Mouse (Mus musculus) heart, embryonic 16.5 days (tissue): Measurements from ENCODE around the gene Nkain2. TPM values are rescaled to one million over a fixed set of nuclear protein-coding genes. Genes with fewer than 3 reads are reported as not detected.

Experiments
- ATAC-seq: fragments of 200-750 bp; cut with Nextera tagmentation; replicated peaks from 2 replicates; pipeline ENCODE4 v1.8.0; 2017; ENCODE audit warnings: moderate number of reproducible peaks; ENCODE audit not compliant: insufficient read depth, low FRiP score; ENCODE audit errors: extremely low read depth
- H3K27ac ChIP-seq: fragments of 300-500 bp; sonication (generic); 2 replicates; pipeline ENCODE4 v1.5.1; 2014; ENCODE audit warnings: mild to moderate bottlenecking, low read length, control low read depth, moderate library complexity
- H3K27me3 ChIP-seq: fragments of 300-500 bp; sonication (generic); 2 replicates; pipeline ENCODE4 v1.6.1; 2014; ENCODE audit warnings: low read length, mixed read lengths; ENCODE audit not compliant: control insufficient read depth, insufficient read depth
- H3K36me3 ChIP-seq: fragments of 300-500 bp; sonication (generic); 2 replicates; pipeline ENCODE4 v1.6.1; 2014; ENCODE audit not compliant: control insufficient read depth, insufficient read depth
- H3K4me1 ChIP-seq: fragments of 300-500 bp; sonication (generic); 2 replicates; pipeline ENCODE4 v1.6.1; 2014; ENCODE audit warnings: low read length, mixed read lengths; ENCODE audit not compliant: control insufficient read depth, insufficient read depth
- H3K4me2 ChIP-seq: fragments of 300-500 bp; sonication (generic); 2 replicates; pipeline ENCODE4 v1.6.1; 2014; ENCODE audit warnings: low read depth, mild to moderate bottlenecking, control low read depth, low read length
- H3K4me3 ChIP-seq: fragments of 300-500 bp; sonication (generic); 2 replicates; pipeline ENCODE4 v1.5.1; 2014; ENCODE audit warnings: mild to moderate bottlenecking, control low read depth, low read length
- H3K9ac ChIP-seq: fragments of 300-500 bp; sonication (generic); 2 replicates; pipeline ENCODE4 v1.6.1; 2014; ENCODE audit warnings: low read length, control low read depth
- H3K9me3 ChIP-seq: fragments of 300-500 bp; sonication (generic); replicated peaks from 2 replicates; pipeline ENCODE4 v1.6.1; 2016; ENCODE audit warnings: low read length; ENCODE audit not compliant: control insufficient read depth
- WGBS: fragments of 180-500 bp; shearing (Covaris S2); extraction: QIAGEN DNeasy Blood & Tissue Kit; methylation state at CpG from one replicate; pipeline ENCODE4 v1.1.7; 2014; 5-methylcytosine and 5-hydroxymethylcytosine counted together
- polyA plus RNA-seq: library from polyadenylated mRNA; unstranded; fragments of >200 nt; fragmentation: Nextera tagmentation; extraction: Ambion mirVana; gene quantifications from 2 replicates; pipeline ENCODE4 v1.2.1, GENCODE M21; 2015

Nkain2 gene
- 0.49 and 0.50 TPM in 2 replicates for polyA plus RNA-seq

DNA sequence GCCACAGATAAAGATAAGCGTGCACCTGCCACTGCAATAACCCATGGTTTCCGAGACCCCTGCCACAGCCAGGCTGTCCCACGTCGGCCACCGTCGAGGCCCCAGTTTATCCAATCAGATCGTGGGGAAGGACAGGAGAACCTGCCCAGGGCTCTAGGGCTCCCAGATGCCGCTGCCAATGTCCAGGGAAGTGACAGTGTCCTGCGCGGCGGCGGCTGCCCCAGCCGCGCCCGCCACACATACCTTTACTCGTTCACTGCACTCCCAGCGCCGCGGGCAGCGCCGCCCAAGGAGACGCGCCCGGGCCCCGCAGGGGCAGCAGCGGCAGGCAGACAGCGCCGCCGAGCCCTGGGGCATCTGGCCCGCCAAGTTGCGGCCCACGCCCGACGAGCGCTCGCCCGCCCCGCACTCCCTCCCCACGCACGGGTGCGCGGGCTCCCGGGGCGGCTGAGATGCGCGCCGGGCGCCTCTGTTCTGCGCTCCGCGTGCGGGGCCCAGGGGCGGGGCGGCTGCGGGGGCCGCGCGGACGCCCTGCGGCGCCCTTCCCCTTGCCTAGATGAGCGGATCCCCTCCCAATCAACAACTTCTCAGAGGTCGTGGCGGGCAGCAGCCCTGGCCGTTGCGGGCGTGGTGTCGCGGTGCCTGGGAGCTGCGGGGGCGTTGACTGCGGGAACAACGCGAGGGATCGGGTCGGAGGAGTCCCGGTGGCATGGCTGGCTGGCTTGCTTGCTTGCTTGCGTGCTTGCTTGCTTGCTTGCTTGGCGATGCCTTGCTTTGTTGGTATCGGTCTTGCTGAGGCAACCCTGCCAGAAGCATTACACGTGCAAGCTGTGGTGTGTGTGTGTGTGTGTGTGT is at the start of gene Nkain2:
Nkain2 (minus strand) TSS at position 811 of the 855 bp plus-strand sequence.
- under 1% methylated on average over 81 of the region's 81 CpGs for WGBS
- H3K27me3 ChIP-seq: peaks cover 2% of the 10 kb centered on the region; the same call in 1 of the 2 replicates
- peak; percentile 61 for ATAC-seq
- peak within 1 kb of the TSS; percentile 79 for H3K4me3 ChIP-seq
- H3K4me1 ChIP-seq: peaks cover 2% of the 10 kb centered on the region; the same call in 1 of the 2 replicates
- no peaks in the 10 kb centered on the region for H3K36me3 ChIP-seq
- peak within 1 kb of the TSS; percentile 99 for H3K4me2 ChIP-seq
- H3K9ac ChIP-seq: peak within 1 kb of the TSS; percentile 82
- no peak within 1 kb of the TSS for H3K27ac ChIP-seq
- H3K9me3 ChIP-seq: no peaks in the 10 kb centered on the region

DNA sequence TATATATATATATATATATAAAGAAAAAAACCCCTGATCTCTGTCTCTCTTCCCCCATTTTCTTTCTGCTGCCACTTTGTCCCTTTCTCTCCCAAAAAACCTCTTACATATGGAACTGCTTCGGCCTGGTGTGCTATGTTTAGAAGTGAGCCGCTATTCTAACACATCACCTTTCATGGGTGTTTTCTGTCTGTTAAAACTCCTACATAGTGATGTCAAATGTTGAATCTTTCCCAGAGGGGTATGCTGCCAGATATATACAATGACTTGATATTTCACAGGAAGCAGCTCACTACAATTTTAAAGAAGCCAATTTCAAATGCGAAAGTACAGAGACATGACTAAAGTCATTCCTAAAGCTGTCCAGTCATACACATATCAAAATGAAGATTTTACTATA is 49.6 kb upstream of the Nkain2 start:
- Histone ChIP-seq H3K36me3 (no peaks in the 10 kb centered on the region), H3K4me1 (no peaks in the 10 kb centered on the region), H3K4me3 (no peak overlapping the region), H3K9ac (no peak overlapping the region), H3K4me2 (no peak overlapping the region), H3K9me3 (0 out of 2 replicates have a peak, but pooled peaks cover 2% of the 10 kb centered on the region), H3K27ac (no peak overlapping the region), H3K27me3 (no peaks in the 10 kb centered on the region)
- 88% methylated on average over 3 of the region's 3 CpGs for WGBS
- no peak for ATAC-seq

DNA sequence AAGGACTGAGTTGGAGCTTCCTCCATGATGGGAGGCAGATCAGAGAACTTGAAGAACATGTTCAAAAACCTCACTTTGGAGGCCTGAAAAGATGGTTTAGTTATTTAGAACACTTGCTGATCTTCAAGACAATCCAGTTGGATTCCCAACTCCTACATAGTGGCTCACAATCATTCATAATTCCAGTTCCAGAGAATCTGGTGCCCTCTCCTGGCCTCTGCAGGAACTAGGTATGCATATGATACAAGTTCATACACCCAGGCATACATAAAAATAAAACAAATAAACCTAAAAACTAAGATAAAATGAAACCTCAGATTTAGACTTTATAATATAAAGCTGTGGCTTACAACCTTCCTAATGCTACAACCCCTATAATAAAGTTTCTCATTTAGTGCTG is 4.8 kb upstream of the Nkain2 start:
- H3K27me3 ChIP-seq: no peaks in the 10 kb centered on the region
- H3K9ac ChIP-seq: no peak overlapping the region
- H3K36me3 ChIP-seq: no peaks in the 10 kb centered on the region
- no peak overlapping the region for H3K4me2 ChIP-seq
- H3K4me1 ChIP-seq: no peaks in the 10 kb centered on the region
- no peak for ATAC-seq
- H3K27ac ChIP-seq: no peak overlapping the region
- H3K9me3 ChIP-seq: no peaks in the 10 kb centered on the region
- H3K4me3 ChIP-seq: no peak overlapping the region

DNA sequence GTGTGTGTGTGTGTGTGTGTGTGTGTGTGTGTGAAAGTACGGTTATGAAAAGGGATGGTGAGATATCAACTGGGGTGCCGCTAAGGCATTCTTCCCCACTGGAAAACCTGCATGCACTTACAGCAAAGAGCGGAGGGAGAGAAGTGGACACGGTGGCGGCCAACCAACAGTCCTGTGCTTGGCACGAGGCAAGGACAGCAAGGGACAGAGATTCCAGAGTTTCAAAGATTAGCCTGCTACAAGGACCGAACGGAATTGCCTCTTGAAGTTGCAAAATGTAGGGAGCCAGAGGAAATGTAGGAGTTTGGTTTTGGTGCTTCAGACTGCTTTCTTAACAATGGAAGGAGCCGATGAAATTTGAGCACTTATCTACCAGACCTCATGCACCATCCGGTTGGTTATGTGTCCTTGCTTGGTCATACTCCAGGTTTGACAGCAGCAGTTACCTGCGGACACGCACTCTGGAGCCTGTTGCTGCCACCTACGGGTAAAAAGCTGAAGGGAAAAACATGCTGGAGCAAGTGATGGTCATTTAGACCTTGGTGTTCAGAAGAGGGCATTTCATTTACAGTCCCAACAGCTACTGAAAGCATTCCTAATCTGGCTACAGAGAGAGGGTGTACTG is 357 bp upstream of the Nkain2 start:
- 2% methylated on average over 13 of the region's 13 CpGs for WGBS
- H3K4me3 ChIP-seq: peak overlapping the region; percentile 79
- no peaks in the 10 kb centered on the region for H3K9me3 ChIP-seq
- peak; percentile 71 for ATAC-seq
- H3K9ac ChIP-seq: peak overlapping the region; percentile 82
- H3K4me1 ChIP-seq: peaks cover 2% of the 10 kb centered on the region; the same call in 1 of the 2 replicates
- H3K27me3 ChIP-seq: peaks cover 2% of the 10 kb centered on the region; the same call in 1 of the 2 replicates
- peak overlapping the region; percentile 99 for H3K4me2 ChIP-seq
- H3K27ac ChIP-seq: no peak overlapping the region
- H3K36me3 ChIP-seq: no peaks in the 10 kb centered on the region

DNA sequence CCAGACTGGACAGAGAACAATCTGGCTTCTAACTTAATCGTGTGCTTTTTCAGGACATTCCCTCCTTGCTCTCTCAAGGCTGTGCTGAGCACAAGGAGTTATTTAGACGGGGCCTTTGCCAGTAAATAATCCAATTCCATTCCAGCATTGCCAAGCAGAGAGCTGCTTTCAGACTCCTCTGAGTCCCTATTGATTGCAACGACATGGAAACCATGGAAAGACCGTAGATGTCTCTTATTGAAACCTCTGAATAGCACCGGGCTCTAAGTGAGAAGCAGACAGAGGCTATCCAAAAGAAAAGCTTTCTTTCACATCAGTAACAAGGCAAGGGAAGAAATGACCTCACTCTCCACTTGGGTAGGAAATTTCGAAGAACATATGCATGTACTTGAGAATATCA is 8.3 kb downstream of the Nkain2 start:
- Histone ChIP-seq H3K4me1 (peaks cover 2% of the 10 kb centered on the region; the same call in 1 of the 2 replicates), H3K9me3 (no peaks in the 10 kb centered on the region), H3K27ac (no peak overlapping the region), H3K27me3 (no peaks in the 10 kb centered on the region), H3K9ac (no peak overlapping the region), H3K4me2 (no peak overlapping the region), H3K4me3 (no peak overlapping the region), H3K36me3 (no peaks in the 10 kb centered on the region)
- no peak for ATAC-seq
- 71% methylated on average over 6 of the region's 6 CpGs for WGBS

DNA sequence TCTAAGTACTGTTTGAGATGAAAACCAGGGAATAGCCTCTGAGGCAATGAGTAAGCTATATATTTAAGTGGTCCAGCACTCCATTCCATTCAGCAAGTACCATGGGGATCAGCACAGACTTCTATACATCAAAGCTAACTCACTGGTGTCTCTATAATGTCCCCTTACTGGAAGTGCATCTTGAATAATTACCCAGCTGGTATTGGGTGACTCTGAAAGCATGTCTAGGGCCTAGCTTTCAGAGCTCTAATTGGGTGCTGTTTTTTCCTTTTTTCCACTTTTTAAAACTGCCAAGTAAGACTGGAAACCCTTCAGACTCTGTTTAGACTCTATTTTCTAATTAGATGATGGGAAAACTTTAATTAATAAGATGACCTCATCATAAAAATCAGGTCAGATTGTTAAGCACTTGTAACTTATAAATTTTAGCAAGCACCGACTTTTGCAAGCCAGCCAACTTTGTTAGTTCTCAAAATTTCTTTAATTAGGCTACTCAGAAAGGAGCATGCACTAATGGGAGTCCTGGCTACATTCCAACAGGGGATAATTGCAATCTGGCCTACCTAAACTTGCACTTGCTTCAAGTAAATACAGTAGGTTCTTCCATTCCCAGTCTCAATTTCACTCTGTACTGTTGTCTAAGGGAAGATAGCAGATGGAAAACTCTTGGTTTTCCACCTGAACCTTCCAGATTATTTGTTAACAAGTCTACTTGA is 19.4 kb downstream of the Nkain2 start:
- no peak for ATAC-seq
- WGBS: 66% methylated on average over 1 of the region's 1 CpGs
- H3K27ac ChIP-seq: no peak overlapping the region

DNA sequence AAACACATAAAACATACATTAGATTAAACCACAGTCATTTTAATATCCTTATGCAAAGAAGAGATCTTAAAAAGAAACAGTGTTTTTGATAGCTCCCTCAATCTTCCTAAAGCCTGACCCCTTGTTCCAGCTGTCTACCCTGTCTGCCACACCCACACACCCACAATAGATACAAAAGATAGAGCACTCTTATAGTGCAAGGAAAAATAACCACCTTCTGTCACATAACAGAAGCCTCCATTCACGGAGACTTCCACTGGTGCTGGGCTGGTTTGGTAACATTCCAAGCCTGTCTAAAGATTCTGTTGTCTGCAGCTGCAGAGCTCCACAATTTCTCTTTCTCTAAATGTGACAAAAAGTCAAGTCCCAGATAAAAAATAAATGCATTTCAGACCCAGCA is 20.7 kb downstream of the Nkain2 start:
- H3K9me3 ChIP-seq: no peaks in the 10 kb centered on the region
- ATAC-seq: no peak

More for the DNA sequence above, 19.4 kb downstream of the Nkain2 start:
- H3K4me3 ChIP-seq: no peak overlapping the region
- no peak overlapping the region for H3K9ac ChIP-seq
- H3K9me3 ChIP-seq: no peaks in the 10 kb centered on the region
- no peaks in the 10 kb centered on the region for H3K27me3 ChIP-seq
- no peak overlapping the region for H3K4me2 ChIP-seq
- no peaks in the 10 kb centered on the region for H3K36me3 ChIP-seq
- no peaks in the 10 kb centered on the region for H3K4me1 ChIP-seq

DNA sequence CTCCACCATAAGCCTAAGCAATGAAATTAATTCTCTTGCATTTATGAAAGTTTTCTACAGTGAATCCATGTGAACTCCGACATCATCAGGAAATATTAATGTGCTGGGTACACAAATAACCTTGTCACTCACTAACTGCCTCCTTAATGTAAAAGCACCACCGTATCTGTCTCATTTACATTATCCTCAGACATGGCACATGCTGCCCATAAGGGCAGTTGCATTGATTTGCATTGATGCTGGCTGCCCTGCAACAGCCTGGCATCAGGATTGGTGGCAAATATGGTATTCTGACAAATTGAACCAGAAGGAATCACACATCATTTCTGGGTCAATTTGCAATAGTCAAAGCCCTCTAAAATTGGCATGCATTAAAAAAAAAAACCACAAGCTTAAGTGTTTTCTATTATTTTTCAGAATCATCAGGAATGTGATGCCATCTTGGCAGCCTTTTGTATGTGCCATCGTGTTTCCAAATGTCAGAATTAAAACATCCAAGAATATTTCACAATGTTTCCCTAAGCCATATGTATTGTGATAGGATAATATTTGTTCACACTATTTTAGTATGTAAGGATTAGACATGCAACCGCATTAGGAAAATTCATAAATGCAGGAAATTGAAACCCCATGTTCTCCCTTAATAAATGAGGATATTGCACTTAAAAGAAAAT is 74.9 kb downstream of the Nkain2 start:
- Histone ChIP-seq H3K27me3 (no peaks in the 10 kb centered on the region), H3K4me2 (no peak overlapping the region), H3K4me3 (no peak overlapping the region), H3K4me1 (no peaks in the 10 kb centered on the region), H3K9ac (no peak overlapping the region), H3K9me3 (no peaks in the 10 kb centered on the region), H3K36me3 (no peaks in the 10 kb centered on the region), H3K27ac (no peak overlapping the region)
- WGBS: 80% methylated on average over 4 of the region's 4 CpGs
- ATAC-seq: no peak

More for the DNA sequence above, 20.7 kb downstream of the Nkain2 start:
- H3K27me3 ChIP-seq: no peaks in the 10 kb centered on the region
- H3K4me2 ChIP-seq: no peak overlapping the region
- no peak overlapping the region for H3K9ac ChIP-seq
- no peak overlapping the region for H3K27ac ChIP-seq
- H3K36me3 ChIP-seq: no peaks in the 10 kb centered on the region
- WGBS: 30% methylated on average over 1 of the region's 1 CpGs
- H3K4me3 ChIP-seq: no peak overlapping the region
- H3K4me1 ChIP-seq: no peaks in the 10 kb centered on the region
